Mouse (Mus musculus): ENCODE data around the gene Tlk2.

GRCm38 (mm10) chr11:105291681-105292123, 113.1 kb downstream of the Tlk2 start:
- no peak for TF ChIP-seq POLR2A (IDR thresholded peaks at IDR 0.05; ENCODE audit: borderline replicate concordance, control insufficient read depth, low read depth, low read length)
- TF ChIP-seq CTCF (IDR thresholded peaks at IDR 0.05; ENCODE audit: control insufficient read depth, insufficient read depth, low read length): no peak
